Mouse (Mus musculus): ENCODE results near the gene Pspn. TPM values are rescaled to one million over a fixed set of nuclear protein-coding genes. Genes with fewer than 3 reads are reported as not detected.

Pspn gene
- polyA plus RNA-seq, 1 experiment from 2014 or later = not detected

GRCm38 (mm10) chr17:57031661-57032420, 32.0 kb upstream of the Pspn start:
- Histone ChIP-seq H3K9me3 (ENCODE audit: control insufficient read depth) (no peaks in the 10 kb centered on the region), H3K4me1 (replicated peaks; ENCODE audit: control insufficient read depth, insufficient read depth, low read length) (peaks cover 3% of the 10 kb centered on the region; the same call in 1 of the 2 replicates), H3K36me3 (ENCODE audit: control insufficient read depth, insufficient read depth) (peaks cover 19% of the 10 kb centered on the region), H3K9ac (ENCODE audit: low read depth, low read length) (peak overlapping the region; percentile 100; the same call in 1 of the 2 replicates), H3K27ac (ENCODE audit: low read depth, low read length) (peak overlapping the region; percentile 58), H3K27me3 (replicated peaks; ENCODE audit: control insufficient read depth, insufficient read depth, low read length) (no peaks in the 10 kb centered on the region), H3K4me3 (ENCODE audit: low read depth, low read length) (peak overlapping the region; percentile 93), H3K4me2 (replicated peaks; ENCODE audit: low read depth) (peak overlapping the region; percentile 63)
- under 1% methylated on average over 38 of the region's 38 CpGs for WGBS
- 0 out of 2 replicates have a peak, but pooled peaks have one; percentile 3 for TF ChIP-seq CTCF (IDR thresholded peaks at IDR 0.05; ENCODE audit: low read depth)
- peak; percentile 94 for ATAC-seq

GRCm38 (mm10) chr17:57030931-57031660, 31.3 kb upstream of the Pspn start, which contains the start of gene Khsrp:
Gene Khsrp, minus strand, starts transcription at chr17:57031522.
- H3K9ac ChIP-seq (ENCODE audit: low read depth, low read length) = peak within 1 kb of the TSS; percentile 100
- WGBS = 1% methylated on average over 67 of the region's 99 CpGs
- peaks cover 3% of the 10 kb centered on the region; the same call in 1 of the 2 replicates for H3K4me1 ChIP-seq (replicated peaks; ENCODE audit: control insufficient read depth, insufficient read depth, low read length)
- TF ChIP-seq CTCF (IDR thresholded peaks at IDR 0.05; ENCODE audit: low read depth) = no peak
- ATAC-seq = peak; percentile 0; the same call in 1 of the 2 replicates
- peak within 1 kb of the TSS; percentile 96 for H3K27ac ChIP-seq (ENCODE audit: low read depth, low read length)
- H3K4me3 ChIP-seq (ENCODE audit: low read depth, low read length) = peak within 1 kb of the TSS; percentile 93
- peak within 1 kb of the TSS; percentile 92 for H3K4me2 ChIP-seq (replicated peaks; ENCODE audit: low read depth)
- peaks cover 26% of the 10 kb centered on the region for H3K36me3 ChIP-seq (ENCODE audit: control insufficient read depth, insufficient read depth)
- H3K9me3 ChIP-seq (ENCODE audit: control insufficient read depth) = no peaks in the 10 kb centered on the region
- H3K27me3 ChIP-seq (replicated peaks; ENCODE audit: control insufficient read depth, insufficient read depth, low read length) = no peaks in the 10 kb centered on the region

GRCm38 (mm10) chr17:57029691-57030090, 29.9 kb upstream of the Pspn start:
- Histone ChIP-seq H3K9ac (ENCODE audit: low read depth, low read length) (peak overlapping the region; percentile 100; the same call in 1 of the 2 replicates), H3K27ac (ENCODE audit: low read depth, low read length) (no peak overlapping the region; the same call in 1 of the 2 replicates), H3K36me3 (ENCODE audit: control insufficient read depth, insufficient read depth) (peaks cover 39% of the 10 kb centered on the region), H3K4me3 (ENCODE audit: low read depth, low read length) (peak overlapping the region; percentile 93), H3K27me3 (replicated peaks; ENCODE audit: control insufficient read depth, insufficient read depth, low read length) (no peaks in the 10 kb centered on the region), H3K4me1 (replicated peaks; ENCODE audit: control insufficient read depth, insufficient read depth, low read length) (peaks cover 3% of the 10 kb centered on the region; the same call in 1 of the 2 replicates), H3K4me2 (replicated peaks; ENCODE audit: low read depth) (peak overlapping the region; percentile 92), H3K9me3 (ENCODE audit: control insufficient read depth) (no peaks in the 10 kb centered on the region)
- no peak for ATAC-seq
- TF ChIP-seq CTCF (IDR thresholded peaks at IDR 0.05; ENCODE audit: low read depth) = no peak
- 15% methylated on average over 8 of the region's 8 CpGs for WGBS

DNA sequence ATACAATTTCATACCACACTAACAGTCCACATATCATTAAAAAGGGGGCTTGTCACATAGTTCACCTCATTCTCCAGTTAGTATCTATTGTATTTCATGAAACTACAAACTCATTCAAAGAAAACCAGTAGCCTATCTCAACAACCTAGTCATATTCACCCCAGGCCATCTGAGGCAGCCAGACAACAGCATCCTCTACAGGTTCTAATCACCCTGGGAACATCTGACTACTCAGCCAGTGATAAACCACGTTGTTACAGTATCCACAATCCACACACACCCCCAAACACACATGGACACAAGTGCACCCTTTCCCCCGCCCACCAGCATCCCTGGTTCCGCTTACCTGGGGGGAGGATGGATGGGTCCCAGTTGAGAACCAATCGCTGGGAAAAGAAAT, 27.7 kb upstream of the Pspn start:
- WGBS = 86% methylated on average over 4 of the region's 4 CpGs
- no peak overlapping the region for H3K4me2 ChIP-seq (replicated peaks; ENCODE audit: low read depth)

GRCm38 (mm10) chr17:57020960-57021359, 21.1 kb upstream of the Pspn start:
- Histone ChIP-seq H3K9ac (ENCODE audit: low read depth, low read length) (no peak overlapping the region), H3K36me3 (ENCODE audit: control insufficient read depth, insufficient read depth) (peaks cover 55% of the 10 kb centered on the region), H3K27ac (ENCODE audit: low read depth, low read length) (no peak overlapping the region), H3K27me3 (replicated peaks; ENCODE audit: control insufficient read depth, insufficient read depth, low read length) (no peaks in the 10 kb centered on the region), H3K4me2 (replicated peaks; ENCODE audit: low read depth) (no peak overlapping the region), H3K9me3 (ENCODE audit: control insufficient read depth) (no peaks in the 10 kb centered on the region), H3K4me1 (replicated peaks; ENCODE audit: control insufficient read depth, insufficient read depth, low read length) (no peaks in the 10 kb centered on the region), H3K4me3 (ENCODE audit: low read depth, low read length) (no peak overlapping the region)
- 85% methylated on average over 5 of the region's 5 CpGs for WGBS
- no peak for ATAC-seq
- TF ChIP-seq CTCF (IDR thresholded peaks at IDR 0.05; ENCODE audit: low read depth) = no peak

More for the DNA sequence above, 27.7 kb upstream of the Pspn start:
- no peak overlapping the region for H3K27ac ChIP-seq (ENCODE audit: low read depth, low read length)
- H3K4me1 ChIP-seq (replicated peaks; ENCODE audit: control insufficient read depth, insufficient read depth, low read length) = peaks cover 3% of the 10 kb centered on the region; the same call in 1 of the 2 replicates
- H3K9ac ChIP-seq (ENCODE audit: low read depth, low read length) = no peak overlapping the region
- no peak overlapping the region for H3K4me3 ChIP-seq (ENCODE audit: low read depth, low read length)
- no peaks in the 10 kb centered on the region for H3K9me3 ChIP-seq (ENCODE audit: control insufficient read depth)
- H3K27me3 ChIP-seq (replicated peaks; ENCODE audit: control insufficient read depth, insufficient read depth, low read length) = no peaks in the 10 kb centered on the region
- H3K36me3 ChIP-seq (ENCODE audit: control insufficient read depth, insufficient read depth) = peaks cover 60% of the 10 kb centered on the region
- TF ChIP-seq CTCF (IDR thresholded peaks at IDR 0.05; ENCODE audit: low read depth) = no peak
- ATAC-seq = no peak

GRCm38 (mm10) chr17:57019693-57020092, 19.9 kb upstream of the Pspn start:
- no peak for ATAC-seq
- no peak for TF ChIP-seq CTCF (IDR thresholded peaks at IDR 0.05; ENCODE audit: low read depth)
- 68% methylated on average over 2 of the region's 2 CpGs for WGBS
- Histone ChIP-seq H3K4me1 (replicated peaks; ENCODE audit: control insufficient read depth, insufficient read depth, low read length) (no peaks in the 10 kb centered on the region), H3K9me3 (ENCODE audit: control insufficient read depth) (no peaks in the 10 kb centered on the region), H3K27me3 (replicated peaks; ENCODE audit: control insufficient read depth, insufficient read depth, low read length) (no peaks in the 10 kb centered on the region), H3K36me3 (ENCODE audit: control insufficient read depth, insufficient read depth) (peaks cover 42% of the 10 kb centered on the region), H3K4me3 (ENCODE audit: low read depth, low read length) (no peak overlapping the region), H3K27ac (ENCODE audit: low read depth, low read length) (no peak overlapping the region), H3K9ac (ENCODE audit: low read depth, low read length) (no peak overlapping the region), H3K4me2 (replicated peaks; ENCODE audit: low read depth) (no peak overlapping the region)
